Mouse (Mus musculus) megakaryocyte, embryonic 14.5 days (primary cell): ENCODE measurements at regions not wholly inside any gene's neighbourhood (a gene's known extent, or its start where the extent isn't known, plus 50 kb on each side); places are given as distances from the start of the nearest gene placed in this dataset.

Source experiments
- FLI1 ChIP-seq: IDR thresholded peaks from 2 replicates; pipeline ENCODE4 v1.6.1; 2012; ENCODE audit warnings: low read length, inconsistent platforms, mixed read lengths
- GATA1 ChIP-seq: IDR thresholded peaks from 3 replicates; pipeline ENCODE4 v1.6.1; 2012; ENCODE audit warnings: mixed read lengths, low read length, inconsistent platforms, borderline replicate concordance

GRCm38 (mm10) chr8:64438489-64438888 is 232.4 kb upstream of the Tll1 start:
- TF ChIP-seq GATA1 (no peak), FLI1 (no peak)
